Mouse (Mus musculus) cortical plate, adult 2 months (tissue): ENCODE results near the gene Nfxl1.

ENCODE experiments used
- CTCF ChIP-seq: fragments of 200-500 bp; IDR thresholded peaks from 2 replicates; pipeline ENCODE4 v1.5.1; 2011; ENCODE audit warnings: mild to moderate bottlenecking, control low read depth, low read length; ENCODE audit not compliant: insufficient read depth; ENCODE audit errors: extremely low read depth
- POLR2A ChIP-seq: fragments of 200-500 bp; IDR thresholded peaks from 2 replicates; pipeline ENCODE4 v1.6.1; 2011; ENCODE audit warnings: mild to moderate bottlenecking, low read length, control low read depth; ENCODE audit not compliant: insufficient read depth; ENCODE audit errors: extremely low read depth

GRCm38 (mm10) chr5:72551209-72551608 lies 8.3 kb downstream of the Nfxl1 start:
- TF ChIP-seq POLR2A (no peak), CTCF (no peak)
